Mouse (Mus musculus) retina, postnatal 7 days (tissue): Measurements from ENCODE around the gene Robo4.

ENCODE experiments used
- DNase-seq: peaks from one replicate; pipeline ENCODE4 v3.0.0-alpha.2; 2012; ENCODE audit warnings: low read depth, low spot score

Gene Robo4

DNA sequence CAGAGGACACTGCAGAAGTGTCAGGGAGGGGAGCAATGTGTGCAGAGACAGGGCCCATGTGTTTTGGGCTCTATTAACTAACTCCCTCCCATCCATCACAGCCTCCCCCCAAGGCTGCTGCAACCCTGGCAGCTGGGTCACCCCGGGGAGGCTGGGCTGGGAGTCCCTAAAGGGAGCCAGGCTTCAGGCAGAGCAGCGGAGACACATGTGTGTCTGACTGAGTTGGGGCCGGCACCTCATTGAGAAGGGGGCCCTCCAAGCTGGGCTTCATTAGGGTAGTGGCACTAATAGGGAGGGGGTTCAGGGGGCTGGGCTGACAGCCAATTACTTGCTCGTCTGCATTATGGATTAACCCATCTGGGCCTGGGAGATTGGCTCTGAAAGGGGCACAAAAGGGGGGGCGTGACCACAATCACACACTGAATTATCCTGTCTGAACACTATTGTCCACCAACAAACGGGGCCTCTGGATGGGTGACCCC is 52.4 kb downstream of the Robo4 start:
- no peak for DNase-seq

DNA sequence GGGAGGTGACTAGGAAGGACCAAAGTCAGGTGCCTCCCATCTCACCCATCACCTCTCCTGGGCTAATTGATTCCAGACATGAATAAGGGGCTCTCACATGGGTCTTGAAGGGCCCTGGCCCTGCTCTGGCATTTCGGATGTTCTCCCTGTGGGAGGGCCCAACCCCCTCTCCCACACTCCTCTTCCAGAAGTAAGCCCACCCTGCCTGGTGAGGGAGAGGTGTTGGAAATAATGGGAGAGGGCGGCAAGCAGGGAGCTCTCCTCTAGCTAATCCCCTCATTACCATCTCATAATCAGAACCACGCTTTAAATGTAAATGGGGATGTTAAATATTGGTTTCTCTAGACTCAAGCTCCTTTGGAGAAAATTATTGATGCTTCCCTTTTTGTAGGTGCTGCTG is 53.3 kb downstream of the Robo4 start:
- DNase-seq = no peak

- DNase-seq = no peak
Observed at GRCm38 (mm10) chr9:37455868-37456267, 54.2 kb downstream of the Robo4 start.

DNA sequence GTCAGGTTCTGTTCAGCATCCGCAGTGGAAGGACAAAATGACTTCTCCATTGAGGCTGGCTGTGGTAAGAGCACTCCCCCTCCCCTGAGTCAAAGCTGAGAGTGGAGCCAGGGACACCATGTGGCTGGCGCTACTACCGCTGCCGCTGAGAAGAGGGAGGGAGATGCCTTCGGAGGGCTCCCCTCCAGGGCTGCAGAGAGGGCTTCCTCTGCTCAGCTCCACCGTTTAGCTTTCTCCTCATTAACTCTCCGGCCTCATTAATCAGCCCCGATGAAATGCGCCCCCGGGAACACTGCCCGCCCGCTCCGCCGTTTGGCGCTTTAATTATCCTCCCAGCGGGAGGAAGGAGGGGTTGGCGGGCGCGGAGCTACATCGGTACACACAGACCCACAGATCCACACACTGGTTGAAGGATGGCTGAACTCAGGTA is 54.8 kb downstream of the Robo4 start:
- DNase-seq = peak; percentile 48

DNA sequence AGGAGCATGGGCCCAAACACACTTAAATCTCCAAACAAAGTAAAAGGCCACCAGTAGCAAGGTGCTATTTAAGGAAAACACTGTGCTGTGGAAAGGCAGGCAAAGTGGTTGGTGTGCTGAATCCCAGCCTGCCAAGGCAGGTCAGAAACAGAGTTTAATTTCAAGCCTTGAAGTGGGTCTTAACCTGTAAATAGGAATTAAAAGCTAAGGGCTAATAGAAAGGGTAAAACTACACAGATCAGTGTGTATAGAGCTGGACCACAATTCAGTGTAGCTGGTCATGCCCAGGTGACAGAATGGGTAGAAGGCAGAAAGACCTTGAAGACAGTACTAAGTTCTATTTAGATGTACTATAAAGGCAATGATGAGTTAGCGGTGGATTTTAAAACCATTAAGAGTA is 55.5 kb downstream of the Robo4 start:
- no peak for DNase-seq

- DNase-seq = no peak
Observed at GRCm38 (mm10) chr9:37459665-37460042, 58.0 kb downstream of the Robo4 start.

DNA sequence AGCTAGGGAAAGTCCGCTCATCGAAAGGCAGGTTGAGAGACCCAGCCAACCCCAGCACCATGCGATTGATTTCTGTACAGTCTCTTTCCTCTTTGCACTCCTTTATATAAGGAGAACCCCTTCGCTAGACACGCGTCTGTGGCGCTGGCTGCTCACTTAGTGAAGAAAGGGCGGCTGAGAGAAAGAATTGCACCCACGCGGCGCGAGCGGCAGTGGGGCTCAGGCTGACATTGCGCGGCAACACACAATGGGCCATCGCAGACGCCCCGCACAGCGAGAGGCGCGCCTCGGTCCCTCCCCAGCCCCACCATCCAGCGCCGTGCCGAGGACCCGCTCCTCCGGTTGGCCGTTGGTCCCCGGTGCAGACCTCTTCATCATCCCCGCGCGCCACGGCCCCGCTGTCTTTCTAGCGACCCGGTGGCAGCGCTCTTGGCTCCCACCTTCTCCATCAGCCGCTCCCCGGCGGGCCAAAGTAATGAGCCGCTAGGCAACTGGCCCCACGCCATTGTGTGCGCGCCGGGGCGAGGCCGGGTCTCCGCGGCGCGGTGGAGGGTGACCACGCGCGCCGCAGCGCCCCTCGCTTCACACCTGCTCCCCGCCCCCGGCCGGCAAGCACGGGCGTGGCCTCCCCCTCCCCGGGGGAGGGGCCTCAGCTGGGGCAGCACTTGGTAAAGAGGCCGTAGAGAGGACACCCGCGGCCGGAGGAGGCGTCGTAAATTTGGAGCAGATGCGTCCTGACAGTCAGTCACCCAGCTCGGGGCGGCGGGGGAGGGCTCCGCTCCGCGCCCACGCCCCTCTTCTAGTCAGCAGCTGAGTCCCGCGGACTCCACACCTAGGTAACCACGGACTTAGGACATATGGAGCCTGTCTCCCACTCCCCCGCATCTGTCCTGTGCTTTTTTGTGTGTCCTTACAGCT is 58.6 kb downstream of the Robo4 start:
- DNase-seq = no peak

DNA sequence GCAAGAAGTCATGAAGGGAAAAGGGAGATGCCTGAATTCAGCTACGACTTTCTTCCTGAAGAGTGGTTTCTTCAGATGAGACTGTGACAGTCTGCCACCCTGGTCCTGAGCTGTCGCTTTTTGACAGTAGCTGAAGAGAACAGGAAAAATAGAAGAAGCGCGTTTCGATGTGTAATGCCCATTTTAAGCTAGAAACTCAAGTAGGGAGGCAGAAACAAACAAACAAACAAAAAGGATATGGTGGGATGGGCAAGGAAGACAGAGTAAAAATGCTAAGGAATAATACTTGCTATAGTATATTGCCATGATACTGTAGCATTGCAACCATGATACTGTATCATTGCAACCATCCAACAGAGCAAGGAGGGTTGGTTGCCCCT is 59.3 kb downstream of the Robo4 start:
- DNase-seq = no peak

- no peak for DNase-seq
Observed at GRCm38 (mm10) chr9:37461571-37461970, 59.9 kb downstream of the Robo4 start.

- peak; percentile 36 for DNase-seq
Observed at GRCm38 (mm10) chr9:37462764-37463163, 61.1 kb downstream of the Robo4 start.
